Mouse (Mus musculus) mesoderm, embryonic 11.5 days (tissue): ENCODE measurements at regions not wholly inside any gene's neighbourhood (a gene's known extent, or its start where the extent isn't known, plus 50 kb on each side); places are given as distances from the start of the nearest gene placed in this dataset.
A peak's percentile ranks its signal among the peaks of the same experiment; 100 is the strongest.

Experiments used
- DNase-seq: peaks from one replicate; pipeline ENCODE4 v3.0.0-alpha.2; 2012; ENCODE audit warnings: low read depth, low spot score

- no peak for DNase-seq
These were observed 94.4 kb downstream of the Gm11232 start for GRCm38 (mm10) chr4:71663397-71663796.

GRCm38 (mm10) chr4:71640521-71640920 is 117.2 kb downstream of the Gm11232 start:
- no peak for DNase-seq

- DNase-seq = peak; percentile 24
These were observed 130.7 kb downstream of the Gm11232 start for GRCm38 (mm10) chr4:71627088-71627487.

GRCm38 (mm10) chr4:71626626-71627025 is 131.1 kb downstream of the Gm11232 start:
- peak; percentile 64 for DNase-seq

GRCm38 (mm10) chr4:71624771-71625170 is 133.0 kb downstream of the Gm11232 start:
- peak; percentile 10 for DNase-seq

- no peak for DNase-seq
These were observed 144.0 kb downstream of the Gm11232 start for GRCm38 (mm10) chr4:71613720-71614119.

- peak; percentile 1 for DNase-seq
These were observed 171.9 kb downstream of the Gm11232 start for GRCm38 (mm10) chr4:71585880-71586279.

- DNase-seq = no peak
These were observed 197.1 kb downstream of the Gm11232 start for GRCm38 (mm10) chr4:71560656-71561055.

- DNase-seq = no peak
These were observed 218.6 kb downstream of the Gm11232 start for GRCm38 (mm10) chr4:71539200-71539599.

GRCm38 (mm10) chr4:71537971-71538370 is 219.8 kb downstream of the Gm11232 start:
- DNase-seq = no peak

GRCm38 (mm10) chr4:71524255-71524970 is 233.4 kb downstream of the Gm11232 start:
- DNase-seq = no peak

- DNase-seq = no peak
These were observed 237.0 kb downstream of the Gm11232 start for GRCm38 (mm10) chr4:71520751-71521150.

GRCm38 (mm10) chr4:71517921-71518404 is 239.8 kb downstream of the Gm11232 start:
- peak; percentile 19 for DNase-seq

GRCm38 (mm10) chr4:71506911-71507310 is 250.9 kb downstream of the Gm11232 start:
- no peak for DNase-seq

GRCm38 (mm10) chr4:71489788-71490187 is 268.0 kb downstream of the Gm11232 start:
- DNase-seq = no peak

GRCm38 (mm10) chr4:71488663-71489161 is 269.1 kb downstream of the Gm11232 start:
- peak; percentile 38 for DNase-seq

GRCm38 (mm10) chr4:71488059-71488458 is 269.7 kb downstream of the Gm11232 start:
- no peak for DNase-seq

- no peak for DNase-seq
These were observed 276.8 kb downstream of the Gm11232 start for GRCm38 (mm10) chr4:71480960-71481359.

- no peak for DNase-seq
These were observed 287.2 kb downstream of the Gm11232 start for GRCm38 (mm10) chr4:71470580-71470979.

- DNase-seq = no peak
These were observed 303.0 kb downstream of the Gm11232 start for GRCm38 (mm10) chr4:71454811-71455210.

GRCm38 (mm10) chr4:71453499-71453898 is 304.3 kb downstream of the Gm11232 start:
- DNase-seq = no peak

GRCm38 (mm10) chr4:71446461-71446860 is 311.3 kb downstream of the Gm11232 start:
- DNase-seq = no peak

- DNase-seq = no peak
These were observed 326.4 kb downstream of the Gm11232 start for GRCm38 (mm10) chr4:71431245-71431929.
